Mouse (Mus musculus): ENCODE measurements around the gene Slc25a45. TPM values are rescaled to one million over a fixed set of nuclear protein-coding genes. Genes with fewer than 3 reads are reported as not detected.

Gene Slc25a45
- polyA plus RNA-seq, 1 experiment from 2014 or later: 2.4 TPM

GRCm38 (mm10) chr19:5840890-5841388 lies 36.7 kb upstream of the Slc25a45 start:
- Histone ChIP-seq H3K27me3 (ENCODE audit: insufficient read depth, low read length) (no peaks in the 10 kb centered on the region), H3K27ac (ENCODE audit: low read depth) (peak overlapping the region; percentile 14; the same call in 1 of the 2 replicates), H3K4me1 (ENCODE audit: insufficient read depth) (peaks cover 33% of the 10 kb centered on the region), H3K9ac (no peak overlapping the region), H3K9me3 (ENCODE audit: low read depth, low read length) (no peaks in the 10 kb centered on the region), H3K4me2 (peak overlapping the region; percentile 36; the same call in 1 of the 2 replicates), H3K36me3 (ENCODE audit: insufficient read depth) (no peaks in the 10 kb centered on the region), H3K4me3 (ENCODE audit: low read depth, low read length) (no peak overlapping the region)
- DNase-seq (no peak), ATAC-seq (ENCODE audit: insufficient read depth) (no peak)
- WGBS: 80% methylated on average over 9 of the region's 9 CpGs
- TF ChIP-seq CTCF (IDR thresholded peaks at IDR 0.05; ENCODE audit: low read depth): no peak

GRCm38 (mm10) chr19:5841389-5841946 lies 36.1 kb upstream of the Slc25a45 start:
- 64% methylated on average over 4 of the region's 4 CpGs for WGBS
- no peak for ATAC-seq (ENCODE audit: insufficient read depth)
- Histone ChIP-seq H3K9ac (no peak overlapping the region), H3K27me3 (ENCODE audit: insufficient read depth, low read length) (no peaks in the 10 kb centered on the region), H3K36me3 (ENCODE audit: insufficient read depth) (no peaks in the 10 kb centered on the region), H3K4me3 (ENCODE audit: low read depth, low read length) (no peak overlapping the region), H3K27ac (ENCODE audit: low read depth) (peak overlapping the region; percentile 14; the same call in 1 of the 2 replicates), H3K4me1 (ENCODE audit: insufficient read depth) (peaks cover 33% of the 10 kb centered on the region), H3K4me2 (peak overlapping the region; percentile 36; the same call in 1 of the 2 replicates), H3K9me3 (ENCODE audit: low read depth, low read length) (no peaks in the 10 kb centered on the region)
- no peak for DNase-seq
- TF ChIP-seq CTCF (IDR thresholded peaks at IDR 0.05; ENCODE audit: low read depth): no peak

- DNase-seq: no peak
- WGBS: 71% methylated on average over 5 of the region's 5 CpGs
- Histone ChIP-seq H3K9ac (no peak overlapping the region), H3K4me1 (ENCODE audit: insufficient read depth) (peaks cover 37% of the 10 kb centered on the region), H3K4me2 (peak overlapping the region; percentile 36), H3K27ac (ENCODE audit: low read depth) (peak overlapping the region; percentile 55; the same call in 1 of the 2 replicates), H3K9me3 (ENCODE audit: low read depth, low read length) (no peaks in the 10 kb centered on the region), H3K27me3 (ENCODE audit: insufficient read depth, low read length) (no peaks in the 10 kb centered on the region), H3K36me3 (ENCODE audit: insufficient read depth) (no peaks in the 10 kb centered on the region), H3K4me3 (ENCODE audit: low read depth, low read length) (no peak overlapping the region)
- no peak for TF ChIP-seq CTCF (IDR thresholded peaks at IDR 0.05; ENCODE audit: low read depth)
- no peak for ATAC-seq (ENCODE audit: insufficient read depth)
These were observed 35.4 kb upstream of the Slc25a45 start for GRCm38 (mm10) chr19:5841999-5842784.

- H3K27me3 ChIP-seq (ENCODE audit: insufficient read depth, low read length): no peaks in the 10 kb centered on the region
- no peaks in the 10 kb centered on the region for H3K36me3 ChIP-seq (ENCODE audit: insufficient read depth)
- no peak overlapping the region for H3K9ac ChIP-seq
- peaks cover 45% of the 10 kb centered on the region for H3K4me1 ChIP-seq (ENCODE audit: insufficient read depth)
- H3K4me3 ChIP-seq (ENCODE audit: low read depth, low read length): peak overlapping the region; percentile 40
- 73% methylated on average over 9 of the region's 9 CpGs for WGBS
- H3K9me3 ChIP-seq (ENCODE audit: low read depth, low read length): no peaks in the 10 kb centered on the region
- peak; percentile 42 for DNase-seq
- peak overlapping the region; percentile 55 for H3K27ac ChIP-seq (ENCODE audit: low read depth)
- TF ChIP-seq CTCF (IDR thresholded peaks at IDR 0.05; ENCODE audit: low read depth): no peak
- no peak for ATAC-seq (ENCODE audit: insufficient read depth)
- peak overlapping the region; percentile 80 for H3K4me2 ChIP-seq
These were observed 34.5 kb upstream of the Slc25a45 start for GRCm38 (mm10) chr19:5842785-5843730.

- peaks cover 55% of the 10 kb centered on the region for H3K4me1 ChIP-seq (ENCODE audit: insufficient read depth)
- peak overlapping the region; percentile 80 for H3K4me2 ChIP-seq
- ATAC-seq (ENCODE audit: insufficient read depth): no peak
- H3K36me3 ChIP-seq (ENCODE audit: insufficient read depth): no peaks in the 10 kb centered on the region
- whole genome bisulfite sequencing: 79% methylated on average over 30 of the region's 30 CpGs
- peak overlapping the region; percentile 98 for H3K27ac ChIP-seq (ENCODE audit: low read depth)
- H3K4me3 ChIP-seq (ENCODE audit: low read depth, low read length): peak overlapping the region; percentile 40
- H3K9me3 ChIP-seq (ENCODE audit: low read depth, low read length): no peaks in the 10 kb centered on the region
- DNase-seq: no peak
- no peaks in the 10 kb centered on the region for H3K27me3 ChIP-seq (ENCODE audit: insufficient read depth, low read length)
- H3K9ac ChIP-seq: peak overlapping the region; percentile 60
- TF ChIP-seq CTCF (IDR thresholded peaks at IDR 0.05; ENCODE audit: low read depth): no peak
These were observed 33.6 kb upstream of the Slc25a45 start for GRCm38 (mm10) chr19:5843781-5844691.

- ATAC-seq (ENCODE audit: insufficient read depth): no peak
- no peaks in the 10 kb centered on the region for H3K27me3 ChIP-seq (ENCODE audit: insufficient read depth, low read length)
- DNase-seq: peak; percentile 11
- TF ChIP-seq CTCF (IDR thresholded peaks at IDR 0.05; ENCODE audit: low read depth): no peak
- peak overlapping the region; percentile 98 for H3K27ac ChIP-seq (ENCODE audit: low read depth)
- H3K9me3 ChIP-seq (ENCODE audit: low read depth, low read length): no peaks in the 10 kb centered on the region
- H3K4me3 ChIP-seq (ENCODE audit: low read depth, low read length): peak overlapping the region; percentile 40
- H3K36me3 ChIP-seq (ENCODE audit: insufficient read depth): no peaks in the 10 kb centered on the region
- H3K4me1 ChIP-seq (ENCODE audit: insufficient read depth): peaks cover 63% of the 10 kb centered on the region
- H3K9ac ChIP-seq: peak overlapping the region; percentile 60
- H3K4me2 ChIP-seq: peak overlapping the region; percentile 80
- WGBS: 61% methylated on average over 12 of the region's 12 CpGs
These were observed 32.7 kb upstream of the Slc25a45 start for GRCm38 (mm10) chr19:5844831-5845318.

Data from lung, embryonic 14.5 days (tissue).